Mouse (Mus musculus) ES-CJ7 (cell line): ENCODE measurements at regions not wholly inside any gene's neighbourhood (a gene's known extent, or its start where the extent isn't known, plus 50 kb on each side); places are given as distances from the start of the nearest gene placed in this dataset.
A peak's percentile ranks its signal among the peaks of the same experiment; 100 is the strongest.

Experiments
- DNase-seq: peaks from one replicate; pipeline ENCODE4 v3.0.0; 2011; ENCODE audit warnings: low read depth, low spot score

DNA sequence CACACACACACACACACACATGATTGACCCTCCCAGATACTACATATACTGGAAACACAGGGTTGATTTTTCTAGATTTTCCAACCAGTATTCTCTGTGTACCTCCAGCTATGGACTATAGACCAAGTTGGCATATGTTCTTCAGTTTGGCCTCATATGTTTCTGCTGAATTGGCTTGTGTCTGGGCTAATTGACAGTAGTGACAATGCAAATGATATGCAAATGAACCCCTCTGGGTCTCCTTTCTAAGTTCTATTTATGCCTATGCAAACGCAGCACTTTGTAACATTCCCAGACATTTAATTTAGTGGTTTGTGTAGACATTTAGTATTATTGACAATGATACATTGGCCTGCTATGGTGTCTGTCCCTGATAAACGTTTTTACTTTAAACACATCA lies 582.0 kb upstream of the Negr1 start:
- DNase-seq, result no peak

DNA sequence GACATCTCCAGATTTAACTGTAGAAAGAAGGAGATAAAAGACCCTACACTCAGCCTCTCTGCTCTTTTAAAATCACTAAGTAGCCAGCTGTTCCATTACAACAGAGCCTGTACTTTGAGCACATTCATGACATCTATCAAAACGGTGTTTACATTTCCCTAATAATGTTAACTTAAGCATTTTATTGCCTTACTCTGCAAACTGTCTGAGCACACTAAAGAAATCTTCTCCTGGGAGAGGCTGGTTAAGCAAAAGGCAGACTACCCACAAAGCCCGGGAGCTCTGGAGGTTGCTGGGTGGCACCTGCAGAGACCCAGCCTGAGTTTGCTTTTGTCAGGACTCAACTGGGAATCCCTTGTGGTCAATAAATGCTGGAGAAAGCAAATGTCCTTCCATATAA lies 567.5 kb upstream of the Negr1 start:
- no peak for DNase-seq

DNA sequence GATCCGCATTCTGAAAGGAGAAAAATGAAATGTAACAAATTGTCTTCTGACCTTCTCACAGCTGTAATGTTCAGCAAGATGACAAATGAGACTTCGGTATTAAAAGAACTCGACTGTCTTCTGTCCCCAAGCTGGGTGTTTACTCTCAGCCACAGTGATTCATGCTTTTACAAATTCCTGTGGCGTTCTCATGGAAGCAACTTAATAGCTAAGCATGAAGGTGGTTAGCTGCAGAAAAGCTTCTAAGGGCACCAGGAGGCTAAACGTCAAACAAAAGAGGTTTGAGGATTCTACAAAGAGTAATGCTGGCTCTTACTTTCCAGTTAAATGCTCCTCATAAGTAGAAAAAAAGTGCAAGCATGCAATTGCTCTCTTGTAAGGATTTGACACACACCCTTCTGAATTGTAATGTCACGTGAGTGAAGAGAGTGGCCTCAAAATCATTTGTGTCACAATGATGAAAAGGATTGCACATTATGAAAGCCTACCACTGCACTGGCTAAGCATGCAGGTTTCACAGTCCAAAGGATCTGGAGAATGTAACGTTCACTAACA lies 543.8 kb upstream of the Negr1 start:
- DNase-seq, result no peak

DNA sequence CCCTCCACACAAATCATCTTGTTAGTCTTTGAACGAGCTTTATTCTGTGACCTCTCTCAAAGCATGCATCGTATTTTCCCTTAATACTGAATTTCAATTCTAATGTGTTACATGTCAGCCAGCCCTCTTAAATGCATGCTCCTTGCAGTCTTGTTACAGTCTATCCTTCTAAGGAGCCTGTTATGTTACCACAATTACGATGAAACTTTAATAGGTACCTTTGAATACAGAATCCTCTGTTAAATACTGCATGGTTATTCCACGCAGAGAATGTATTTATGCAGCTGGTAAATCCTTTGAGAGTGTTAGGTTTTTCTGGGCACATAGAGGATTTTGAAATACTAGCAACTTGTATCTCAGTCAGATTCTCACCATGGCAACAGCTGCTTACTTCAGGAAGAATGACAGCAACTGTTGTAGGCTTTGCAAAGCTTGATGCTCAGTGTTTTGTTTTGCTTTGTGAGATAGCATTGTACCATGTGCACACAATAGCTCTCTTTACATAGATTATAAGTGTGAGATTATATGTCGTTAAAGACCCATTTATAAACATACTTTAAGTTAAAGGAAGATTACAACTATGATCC lies 532.9 kb upstream of the Negr1 start:
- no peak for DNase-seq

DNA sequence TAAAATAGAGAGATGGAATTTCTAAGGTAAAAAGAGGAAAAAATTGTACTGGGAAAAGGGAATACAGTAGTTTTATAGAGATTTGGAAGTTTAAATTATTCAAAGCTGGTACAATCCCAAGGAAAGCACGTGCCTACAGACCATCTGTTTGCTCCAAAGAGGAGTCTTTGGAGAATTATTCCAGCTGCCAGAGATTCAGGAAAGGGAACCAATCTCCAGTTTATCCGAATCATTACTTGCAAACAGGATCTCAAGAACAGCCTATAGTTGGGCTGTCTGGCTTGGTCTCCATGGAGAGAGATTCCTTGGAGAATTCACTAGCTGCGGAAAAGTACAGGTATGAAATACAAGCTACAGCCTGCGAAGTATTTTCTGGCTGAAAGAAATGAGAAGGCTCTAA lies 491.3 kb upstream of the Negr1 start:
- DNase-seq, result no peak

DNA sequence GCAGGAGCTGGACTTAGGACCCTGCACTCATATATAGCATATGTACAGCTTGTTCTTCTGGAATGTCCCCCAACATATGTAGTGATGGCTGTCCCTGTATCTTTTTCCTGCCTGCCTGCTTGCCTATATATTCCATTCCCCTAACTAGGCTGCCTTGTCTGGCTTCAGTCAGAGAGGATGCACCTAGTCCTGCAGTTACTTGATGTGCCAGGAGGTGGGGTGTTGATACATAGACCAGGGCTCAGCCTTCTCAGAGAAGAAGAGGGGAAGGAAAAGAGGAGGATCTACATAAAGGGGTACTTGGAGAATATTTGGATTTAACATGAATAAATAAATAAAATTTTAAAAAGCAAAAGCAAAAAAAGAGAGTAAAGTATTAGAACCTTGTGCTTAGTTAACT lies 479.3 kb upstream of the Negr1 start:
- DNase-seq, result peak; percentile 8

DNA sequence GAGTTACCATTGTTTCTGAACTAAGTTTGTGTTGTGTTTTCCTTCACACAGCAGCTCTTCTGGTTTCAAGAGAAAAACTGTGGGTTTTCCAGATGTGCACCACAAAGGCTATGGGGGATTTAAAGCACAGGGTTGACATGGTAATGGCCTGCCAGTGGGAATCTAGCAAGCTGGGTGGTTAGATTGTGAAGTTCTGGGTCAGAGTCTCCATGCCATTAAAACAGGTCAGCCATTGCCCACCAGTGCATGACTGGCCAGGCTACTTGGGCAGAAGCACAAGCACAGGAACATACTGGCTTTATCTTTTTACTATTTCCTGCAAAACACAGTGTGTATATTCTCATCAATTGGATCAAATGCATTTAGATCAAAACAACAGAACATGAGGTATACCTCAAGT lies 467.9 kb upstream of the Negr1 start:
- DNase-seq, result no peak

DNA sequence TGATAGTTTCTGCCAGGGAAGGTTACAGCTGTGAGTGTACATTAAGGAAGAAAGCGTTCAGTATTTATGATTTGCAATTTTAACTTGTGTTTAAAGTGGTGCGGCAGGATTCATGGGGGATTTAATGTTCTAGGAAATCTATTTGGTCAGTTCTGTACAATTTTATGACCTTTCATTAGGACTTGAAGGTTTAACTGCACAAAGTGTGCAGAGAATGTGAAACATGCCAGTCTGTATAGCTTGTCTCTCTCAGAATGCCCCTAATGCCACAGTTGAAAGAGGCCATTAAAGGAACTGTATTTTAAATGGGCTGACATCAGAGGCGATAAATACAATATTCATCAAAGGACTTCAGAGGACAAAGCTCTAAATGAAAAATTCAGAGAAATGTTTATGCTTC lies 466.6 kb upstream of the Negr1 start:
- no peak for DNase-seq

DNA sequence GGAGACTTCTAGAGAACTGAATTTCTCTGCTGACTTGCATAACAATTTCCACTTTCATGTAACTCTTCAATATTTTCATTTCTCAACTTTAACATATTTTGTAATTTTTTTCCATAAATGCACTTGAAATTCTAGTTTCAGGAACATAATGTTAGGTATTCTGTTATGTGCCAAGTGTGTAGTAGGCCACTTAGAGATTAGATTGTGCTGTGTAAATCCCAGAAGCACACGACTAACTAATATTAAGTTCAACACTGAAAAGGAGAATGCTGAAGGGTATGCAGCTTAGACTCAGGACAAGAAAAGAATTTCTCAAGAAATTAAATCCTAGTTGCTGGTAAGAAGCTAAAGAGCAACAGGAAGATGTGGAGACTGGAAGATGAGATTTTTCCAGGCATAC lies 455.8 kb upstream of the Negr1 start:
- DNase-seq, result no peak

DNA sequence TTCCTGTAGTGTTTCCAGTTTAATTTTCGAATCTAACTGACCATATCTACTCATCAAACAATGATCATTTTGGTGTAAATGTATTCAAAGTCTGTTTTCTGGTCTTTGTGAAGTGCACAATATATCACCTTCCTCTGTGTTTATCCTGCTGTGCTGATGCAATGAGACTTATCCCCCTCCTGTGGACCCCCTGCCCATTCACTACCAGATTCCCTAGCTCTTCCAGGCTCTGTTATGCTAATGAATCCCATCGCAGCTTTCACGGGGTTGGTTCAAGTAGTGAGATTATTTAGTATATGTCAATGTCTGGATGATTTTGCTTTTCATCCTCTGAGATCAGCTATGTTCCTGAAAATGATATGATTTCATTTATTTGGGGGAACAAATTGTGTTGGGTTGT lies 441.3 kb upstream of the Negr1 start:
- no peak for DNase-seq

DNA sequence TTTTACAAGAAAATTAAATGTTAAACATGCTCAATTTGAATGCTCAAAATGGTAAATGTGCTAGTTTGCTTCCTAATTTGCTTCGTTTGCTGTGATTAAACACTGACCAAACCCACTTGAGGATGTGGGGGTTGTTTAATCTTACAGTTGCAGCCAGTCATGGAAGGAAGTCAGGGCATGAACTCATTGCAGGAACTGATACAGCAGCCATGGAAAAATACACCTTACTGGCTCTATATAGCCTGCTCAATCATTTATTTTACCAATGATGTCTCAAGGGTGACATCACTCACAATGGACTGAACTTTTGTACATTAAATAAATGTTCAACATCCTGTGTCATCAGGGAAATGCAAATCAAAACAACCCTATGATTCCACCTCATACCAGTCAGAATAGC lies 430.0 kb upstream of the Negr1 start:
- DNase-seq, result no peak

DNA sequence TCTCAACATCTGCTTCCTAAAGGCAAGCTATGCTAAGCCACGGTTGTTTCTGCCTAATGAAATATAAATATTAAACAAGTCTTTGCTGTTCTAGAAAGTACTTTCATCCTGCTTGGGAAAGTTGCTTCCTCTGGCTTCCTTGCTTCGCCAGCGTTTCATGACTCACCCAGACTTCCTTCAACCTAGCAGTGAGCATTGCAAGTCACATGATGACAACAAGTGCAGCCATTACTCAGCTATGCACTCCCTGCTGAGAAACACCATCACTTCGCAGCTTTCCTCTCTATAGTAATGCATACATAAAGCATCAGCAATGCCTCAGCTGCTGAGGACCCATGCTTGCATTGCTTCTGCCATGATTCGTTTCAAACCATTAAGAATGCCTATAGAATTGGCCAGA lies 420.2 kb upstream of the Negr1 start:
- DNase-seq, result peak; percentile 3

DNA sequence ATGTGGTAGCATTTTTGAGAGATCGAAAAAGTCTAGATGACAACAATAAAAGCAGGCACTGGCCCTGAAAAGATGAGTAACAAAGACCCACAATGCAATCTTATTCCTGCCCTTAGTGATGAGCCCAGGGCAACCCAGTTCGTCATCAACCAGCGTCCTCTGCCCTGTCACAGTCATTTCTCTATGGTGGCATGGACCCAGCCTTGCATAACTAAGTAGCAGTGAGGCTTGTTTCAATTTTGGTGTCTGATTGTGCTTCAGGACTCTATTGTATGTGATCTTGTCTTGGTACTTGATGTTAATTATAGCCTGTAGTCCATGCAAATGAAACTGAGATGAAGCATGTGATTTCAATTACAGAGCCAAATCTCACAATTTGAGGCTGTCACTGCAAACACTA lies 412.3 kb upstream of the Negr1 start:
- DNase-seq, result no peak

DNA sequence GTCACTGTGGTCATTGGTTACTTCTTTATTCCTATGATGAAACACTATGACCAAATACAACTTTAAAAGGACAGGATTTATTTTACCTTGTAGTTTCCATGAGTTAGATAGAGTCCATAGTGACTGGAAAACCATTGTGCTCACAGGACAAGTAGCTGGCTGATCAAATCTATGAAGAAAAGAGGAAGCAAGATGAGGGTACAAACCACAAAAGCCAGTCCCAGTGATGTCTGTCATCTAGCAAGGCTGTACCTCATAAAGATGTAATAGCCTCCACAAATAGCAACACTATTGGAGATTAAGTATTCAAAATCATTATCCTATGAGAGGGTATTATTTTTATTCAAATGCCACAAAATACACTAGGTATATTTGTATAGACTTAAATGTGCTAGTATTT lies 391.5 kb upstream of the Negr1 start:
- DNase-seq, result no peak

DNA sequence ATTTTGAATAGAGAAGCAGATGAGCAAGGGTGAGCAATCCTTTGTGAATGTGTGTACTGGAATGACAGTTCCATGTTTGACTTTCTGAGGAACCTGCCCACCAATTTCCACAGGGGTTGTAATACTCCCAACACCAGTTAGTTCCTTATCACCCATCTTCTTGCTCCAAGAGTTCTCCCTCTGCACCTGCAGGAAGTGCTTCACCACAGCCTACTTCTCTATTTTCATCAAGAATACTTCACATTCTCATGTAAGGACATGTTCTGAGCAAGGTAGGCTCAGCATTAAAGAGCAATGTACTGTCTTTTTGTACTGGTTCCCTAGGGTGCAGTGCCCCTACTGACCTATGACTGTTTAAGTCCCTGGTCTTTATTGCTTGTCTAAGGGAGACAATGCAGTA lies 362.9 kb upstream of the Negr1 start:
- peak; percentile 24 for DNase-seq

DNA sequence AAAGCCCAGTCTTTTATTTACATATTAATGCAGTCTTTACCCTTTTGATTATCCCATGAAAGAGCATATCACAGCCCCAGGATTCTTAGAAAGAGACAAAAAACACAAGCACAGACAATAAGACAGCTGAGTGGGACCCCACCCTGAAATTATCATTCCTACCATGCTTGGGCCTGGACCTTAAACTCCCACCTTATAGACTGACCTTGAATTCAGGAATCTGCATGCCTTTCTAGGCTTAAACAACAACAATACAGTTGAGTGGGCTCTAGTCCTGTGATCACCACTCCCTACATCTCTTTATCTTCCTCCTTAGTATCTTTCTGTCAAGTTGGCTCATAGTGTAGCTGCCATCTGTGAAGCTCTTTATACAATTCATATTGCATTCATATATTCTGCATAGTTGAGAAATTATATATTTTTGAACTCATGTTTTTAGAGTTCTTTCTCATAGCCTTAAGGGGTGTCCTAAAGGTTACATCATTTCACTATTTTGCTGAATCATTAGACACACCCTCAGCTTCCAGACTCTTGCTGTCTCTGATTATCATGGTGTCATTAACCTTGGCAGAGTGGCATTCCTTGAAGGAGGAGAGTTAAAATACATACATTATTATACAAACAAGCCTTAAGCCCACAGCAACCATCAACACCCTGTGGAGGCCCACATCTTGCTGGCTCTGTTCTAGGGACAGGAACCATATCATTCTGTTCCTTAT lies 361.7 kb upstream of the Negr1 start:
- peak; percentile 90 for DNase-seq

DNA sequence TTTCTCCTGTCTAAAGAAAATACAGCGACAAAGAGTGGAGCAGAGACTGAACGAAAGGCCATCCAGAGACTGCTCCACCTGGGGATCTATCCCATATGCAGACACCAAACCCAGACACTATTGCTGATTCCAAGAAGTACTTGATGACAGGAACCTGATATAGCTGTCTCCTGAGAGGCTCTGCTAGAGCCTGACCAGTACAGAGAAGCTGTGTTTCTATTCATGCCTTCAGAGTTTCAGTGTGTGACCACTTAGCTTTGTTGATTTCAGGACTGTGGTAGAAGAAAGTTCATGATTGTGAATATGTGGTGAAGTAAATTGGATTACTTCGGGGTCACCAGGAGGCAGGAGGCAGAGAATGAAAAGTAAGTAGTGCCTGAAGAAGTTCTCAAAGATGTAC lies 356.3 kb upstream of the Negr1 start:
- DNase-seq, result no peak

DNA sequence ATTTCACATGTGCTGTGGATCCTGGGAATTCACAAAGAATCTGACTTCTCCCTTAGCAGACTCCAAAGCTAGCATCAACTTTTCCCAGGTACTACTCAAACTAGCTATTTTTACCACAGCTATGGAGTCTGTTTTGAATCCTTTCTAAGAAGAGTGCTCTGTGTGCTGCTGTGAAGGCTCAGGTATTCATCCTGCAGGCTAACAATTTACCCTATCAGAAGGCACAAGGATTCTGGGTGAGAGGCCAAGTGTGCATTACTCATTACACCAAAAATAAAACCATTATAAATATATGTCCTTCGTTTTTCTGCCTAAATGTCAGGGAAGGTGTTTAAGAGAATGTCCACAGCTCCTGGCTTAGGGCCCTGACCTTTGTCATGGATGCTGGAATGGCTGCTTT lies 353.2 kb upstream of the Negr1 start:
- no peak for DNase-seq

DNA sequence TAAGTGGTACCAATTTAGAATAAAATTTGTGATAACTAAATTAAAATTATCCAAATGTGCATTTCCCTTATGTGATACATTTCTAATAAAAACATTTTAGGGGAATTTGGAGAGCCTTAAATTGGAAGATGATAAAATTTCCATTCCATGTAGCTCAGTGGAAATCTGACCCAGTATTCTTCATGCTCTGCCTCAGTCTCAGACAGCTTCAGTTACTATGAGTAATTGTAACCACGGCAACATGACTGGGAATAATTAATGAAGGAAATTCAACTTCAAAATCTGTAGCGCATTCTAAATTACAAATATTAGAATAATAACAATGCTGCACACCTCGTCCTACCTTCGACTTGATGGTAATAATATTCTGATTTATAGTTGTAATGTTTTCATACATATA lies 350.8 kb upstream of the Negr1 start:
- no peak for DNase-seq

DNA sequence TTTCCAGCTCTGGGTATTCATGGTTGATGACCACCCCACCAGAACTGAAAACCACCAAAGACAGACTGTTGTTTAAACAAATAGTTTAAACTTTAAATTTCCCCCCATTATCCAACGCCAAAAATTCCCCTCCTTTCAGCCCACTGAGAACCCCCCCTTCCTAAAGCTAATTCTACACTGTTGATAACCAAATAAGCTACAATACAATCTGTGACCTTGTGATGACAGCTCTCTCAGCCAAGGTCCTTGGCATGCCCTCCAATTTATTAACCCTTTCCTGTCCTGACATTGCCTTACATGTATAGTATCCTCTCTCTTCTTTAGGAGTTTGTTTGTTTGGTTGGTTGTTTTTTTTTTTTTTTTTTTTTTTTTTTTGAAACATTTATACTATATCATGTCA lies 346.8 kb upstream of the Negr1 start:
- DNase-seq, result no peak

DNA sequence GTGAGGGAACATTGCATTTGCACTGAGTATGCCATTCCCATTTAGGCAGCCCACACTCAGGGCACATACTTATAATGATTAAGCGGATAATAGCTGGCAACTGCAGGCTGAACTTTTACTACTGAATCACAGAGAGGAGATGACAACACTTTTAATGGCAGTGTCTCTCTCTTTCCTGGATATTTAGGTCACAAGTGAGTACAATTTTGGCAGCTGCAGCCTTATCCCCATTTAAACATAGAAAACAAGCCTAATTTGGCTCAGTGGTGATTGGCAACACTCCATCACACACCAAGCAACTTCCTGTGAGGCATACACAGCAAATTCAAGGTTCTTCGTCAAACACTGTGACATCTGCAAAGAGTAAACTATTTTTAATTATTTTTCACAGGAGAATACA lies 329.5 kb upstream of the Negr1 start:
- DNase-seq, result no peak

DNA sequence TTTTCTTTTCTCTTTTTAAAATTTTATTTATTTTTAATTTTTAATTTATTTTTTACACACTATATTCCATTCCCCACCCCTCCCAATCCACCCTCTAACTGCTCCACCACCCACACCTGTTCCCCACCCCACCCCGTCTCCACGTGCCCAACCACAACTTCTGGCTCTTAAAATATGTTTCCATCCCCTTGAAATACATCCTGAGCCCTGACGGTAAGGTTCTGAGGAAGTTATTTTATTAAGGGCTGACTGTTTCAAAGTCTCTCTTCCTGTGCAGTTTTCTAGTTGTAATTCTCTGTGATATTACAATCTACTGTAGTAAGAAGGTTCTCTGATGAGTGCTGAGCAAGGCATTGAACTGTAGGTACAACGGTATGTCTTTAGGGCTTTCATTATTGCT lies 325.6 kb upstream of the Negr1 start:
- DNase-seq, result no peak

DNA sequence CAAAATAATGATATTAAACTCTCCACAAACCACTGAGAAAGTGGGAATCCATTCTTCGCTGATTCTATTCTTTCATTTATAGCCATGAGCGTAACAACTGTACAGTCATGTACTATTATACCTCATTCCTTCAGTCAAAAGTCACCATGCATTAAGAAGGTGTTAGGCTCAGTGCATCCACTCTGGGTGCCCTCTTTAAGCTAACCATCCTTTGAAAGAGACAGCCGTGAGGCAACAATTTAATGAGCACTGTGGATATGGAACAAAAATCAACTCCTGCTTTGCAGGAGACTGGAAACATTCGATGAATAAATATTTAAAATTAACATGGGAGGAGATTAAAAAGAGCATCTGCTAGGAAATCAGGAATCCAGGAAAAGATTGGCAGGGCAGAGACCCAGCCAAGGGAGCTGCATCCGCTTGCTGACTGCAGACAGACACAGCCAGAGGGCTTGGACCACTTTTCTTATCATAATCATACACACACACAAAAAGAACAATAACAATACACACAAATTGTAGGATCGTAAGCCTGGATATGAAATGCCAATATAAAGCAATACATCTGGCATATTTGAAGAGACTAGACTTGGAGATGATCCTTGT lies 309.2 kb upstream of the Negr1 start:
- DNase-seq, result no peak
